Mouse (Mus musculus) gastrocnemius, postnatal 25 days (tissue): ENCODE data around the gene Glra1. TPM values are rescaled to one million over a fixed set of nuclear protein-coding genes. Genes with fewer than 3 reads are reported as not detected.

Source experiments
- DNase-seq: peaks from one replicate; pipeline ENCODE4 v3.0.0; 2022
- total RNA-seq, 2 experiments: library from RNA; stranded (reverse); gene quantifications; 1 replicate in 1 of 2; 2 replicates in 1 of 2; pipeline ENCODE4 v1.2.3; 2021

Gene Glra1
- total RNA-seq, 2 experiments from 2014 or later: not detected

- DNase-seq: no peak
Measured at GRCm38 (mm10) chr11:55518806-55519674, 89.0 kb downstream of the Glra1 start.

- DNase-seq: no peak
Measured at GRCm38 (mm10) chr11:55517666-55518065, 90.3 kb downstream of the Glra1 start.

- DNase-seq: no peak
Measured at GRCm38 (mm10) chr11:55511374-55511773, 96.6 kb downstream of the Glra1 start.

- no peak for DNase-seq
Measured at GRCm38 (mm10) chr11:55505485-55505884, 102.5 kb downstream of the Glra1 start.

- DNase-seq: peak; percentile 18
Measured at GRCm38 (mm10) chr11:55502886-55503285, 105.1 kb downstream of the Glra1 start.

- peak; percentile 74 for DNase-seq
Measured at GRCm38 (mm10) chr11:55501955-55502531, 106.0 kb downstream of the Glra1 start.

GRCm38 (mm10) chr11:55497885-55498284 lies 110.1 kb downstream of the Glra1 start:
- no peak for DNase-seq

- no peak for DNase-seq
Measured at GRCm38 (mm10) chr11:55496158-55496557, 111.8 kb downstream of the Glra1 start.

- DNase-seq: no peak
Measured at GRCm38 (mm10) chr11:55485443-55485842, 122.6 kb downstream of the Glra1 start.

GRCm38 (mm10) chr11:55473219-55473618 lies 134.8 kb downstream of the Glra1 start:
- DNase-seq: no peak

- DNase-seq: no peak
Measured at GRCm38 (mm10) chr11:55471467-55471866, 136.5 kb downstream of the Glra1 start.

GRCm38 (mm10) chr11:55470761-55471160 lies 137.2 kb downstream of the Glra1 start:
- no peak for DNase-seq

- DNase-seq: peak; percentile 29
Measured at GRCm38 (mm10) chr11:55469923-55470691, 137.9 kb downstream of the Glra1 start.

GRCm38 (mm10) chr11:55469048-55469843 lies 138.8 kb downstream of the Glra1 start, which contains the start of gene G3bp1:
TSS of gene G3bp1 (plus strand) at chr11:55469685.
- peak; percentile 100 for DNase-seq

- DNase-seq: no peak
Measured at GRCm38 (mm10) chr11:55468611-55469047, 139.4 kb downstream of the Glra1 start.

GRCm38 (mm10) chr11:55468012-55468411 lies 140.0 kb downstream of the Glra1 start:
- DNase-seq: no peak

GRCm38 (mm10) chr11:55465177-55465576 lies 142.8 kb downstream of the Glra1 start:
- DNase-seq: no peak

GRCm38 (mm10) chr11:55464707-55465106 lies 143.3 kb downstream of the Glra1 start:
- no peak for DNase-seq
